Mouse (Mus musculus) natural killer cell, adult 2 months (primary cell): Measurements from ENCODE around the gene Ube2d1.

Experiments used
- DNase-seq, 2 experiments: peaks; one replicate each; pipeline ENCODE4 v3.0.0; 2022; ENCODE audit warnings: low spot score in 2 of 2

The Ube2d1 gene

GRCm38 (mm10) chr10:71285126-71285580, at the start of gene Ube2d1:
Ube2d1 (minus strand) TSS chr10:71285262.
- DNase-seq = peak; percentile 60 to 67

GRCm38 (mm10) chr10:71332859-71333258, 47.8 kb upstream of the Ube2d1 start:
- DNase-seq = no peak

DNA sequence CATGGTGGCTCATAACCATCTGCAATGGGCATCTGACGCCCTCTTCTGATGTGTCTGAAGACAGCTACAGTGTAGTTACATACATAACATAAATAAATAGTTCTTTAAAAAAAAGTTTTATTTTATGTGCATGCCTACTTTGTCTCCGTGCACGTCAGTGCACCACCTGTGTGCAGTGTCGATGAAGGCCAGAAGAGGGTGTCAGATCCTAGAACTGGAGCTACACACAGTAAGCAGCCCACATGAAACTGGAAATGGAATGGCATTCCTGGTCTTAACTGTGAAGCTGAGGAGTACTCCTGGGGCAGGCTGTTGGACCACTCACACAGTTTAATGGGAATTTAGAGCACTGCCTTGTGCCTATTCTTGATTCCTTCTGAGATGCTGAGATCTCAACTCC, 47.3 kb upstream of the Ube2d1 start:
- no peak for DNase-seq

DNA sequence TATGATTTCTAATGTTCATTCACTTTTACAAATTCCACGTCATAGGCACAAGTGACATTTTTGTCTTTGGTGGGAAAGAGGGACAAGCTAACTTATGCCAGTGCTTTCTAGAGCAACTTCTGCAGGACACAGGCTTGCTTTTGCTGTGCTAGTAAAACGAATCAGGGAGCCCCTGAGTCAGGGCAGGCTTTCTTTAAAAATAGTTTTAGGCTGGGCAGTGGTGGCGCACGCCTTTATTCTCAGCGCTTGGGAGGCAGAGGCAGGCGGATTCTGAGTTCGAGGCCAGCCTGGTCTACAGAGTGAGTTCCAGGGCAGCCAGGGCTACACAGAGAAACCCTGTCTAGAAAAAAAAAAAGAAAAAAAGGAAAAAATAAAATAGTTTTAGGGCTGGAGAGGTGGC, 46.8 kb upstream of the Ube2d1 start:
- no peak for DNase-seq

- DNase-seq = no peak
Observed at GRCm38 (mm10) chr10:71330070-71330469, 45.0 kb upstream of the Ube2d1 start.

DNA sequence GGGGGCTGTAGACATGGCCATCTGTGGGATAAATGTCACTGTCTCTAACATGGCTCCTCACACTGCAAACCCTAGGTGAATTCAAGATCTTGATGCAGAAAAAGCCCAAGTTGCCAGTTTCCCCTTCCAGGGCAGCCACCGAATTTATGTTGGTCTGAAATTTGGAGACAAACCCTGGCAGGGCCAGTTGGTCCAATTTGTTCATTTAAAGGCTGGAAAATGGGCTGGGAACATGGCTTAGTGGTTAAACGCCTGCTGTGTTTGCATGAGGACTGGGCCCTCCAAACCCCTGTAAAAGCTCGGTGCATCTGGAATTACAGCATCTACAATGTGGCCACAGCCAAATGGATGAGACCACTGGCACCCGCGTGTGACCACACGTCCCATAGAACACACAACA, 44.2 kb upstream of the Ube2d1 start:
- DNase-seq = no peak

- no peak for DNase-seq
Observed at GRCm38 (mm10) chr10:71328870-71329269, 43.8 kb upstream of the Ube2d1 start.

DNA sequence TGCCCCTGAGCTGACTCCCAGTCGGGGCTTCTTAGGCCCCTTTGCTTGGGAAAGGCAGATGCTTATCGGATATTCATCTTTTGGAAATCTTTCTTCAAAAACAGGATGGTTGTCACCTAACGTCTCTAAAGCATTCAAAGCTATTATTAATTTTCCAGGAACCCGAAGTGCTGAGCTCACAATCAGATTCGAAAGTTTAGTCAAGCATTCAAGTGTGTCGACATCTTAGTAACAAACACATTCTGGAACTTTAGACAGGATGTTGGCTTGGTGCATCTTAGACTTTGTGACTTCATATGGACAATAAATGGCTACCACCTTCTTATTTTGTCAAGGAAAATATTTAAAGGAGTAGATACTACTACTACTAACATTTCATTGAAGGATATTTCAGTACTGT, 43.3 kb upstream of the Ube2d1 start:
- no peak for DNase-seq

DNA sequence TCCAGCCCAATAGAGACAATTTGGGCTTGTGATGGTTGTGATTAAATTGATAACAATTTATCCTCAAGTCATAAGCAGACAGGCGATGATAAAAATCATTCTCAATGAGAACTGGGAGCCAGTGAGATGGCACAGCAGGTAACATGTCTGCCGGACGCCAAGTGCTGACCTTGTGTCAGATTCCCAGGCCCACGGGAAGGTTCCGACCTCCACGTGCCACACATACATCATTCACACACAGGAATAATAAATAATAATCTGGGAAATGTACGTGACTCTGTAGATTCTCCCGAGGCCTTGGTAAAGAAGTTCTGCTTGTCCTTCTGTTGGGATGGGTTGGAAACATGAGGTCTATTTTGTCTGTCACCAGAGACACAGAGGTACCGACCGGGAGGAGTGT, 42.3 kb upstream of the Ube2d1 start:
- no peak for DNase-seq

DNA sequence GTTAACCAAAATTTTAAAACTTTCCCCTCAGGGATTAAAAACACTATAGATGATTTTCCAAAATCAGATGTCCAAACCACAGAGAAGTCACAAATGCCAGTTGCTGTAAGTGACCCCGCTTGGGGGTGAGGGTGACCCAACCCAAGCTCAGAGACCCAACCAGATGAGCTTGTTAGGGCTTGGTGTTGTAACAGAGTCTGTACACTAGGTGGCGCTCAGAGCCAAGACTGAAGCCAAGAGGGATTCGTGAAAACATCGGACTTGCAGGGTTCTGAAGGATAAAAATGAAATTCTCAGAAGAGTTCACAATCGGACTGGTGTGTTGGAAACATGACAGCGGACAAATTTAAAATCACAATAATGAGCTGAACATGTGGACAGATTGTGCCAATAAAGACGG, 41.7 kb upstream of the Ube2d1 start:
- peak; percentile 54 to 63 for DNase-seq

GRCm38 (mm10) chr10:71326123-71326522, 41.1 kb upstream of the Ube2d1 start:
- DNase-seq = no peak

- no peak for DNase-seq
Observed at GRCm38 (mm10) chr10:71323669-71324068, 38.6 kb upstream of the Ube2d1 start.

GRCm38 (mm10) chr10:71316497-71316896, 31.4 kb upstream of the Ube2d1 start:
- no peak for DNase-seq

- DNase-seq = no peak
Observed at GRCm38 (mm10) chr10:71316056-71316455, 31.0 kb upstream of the Ube2d1 start.

DNA sequence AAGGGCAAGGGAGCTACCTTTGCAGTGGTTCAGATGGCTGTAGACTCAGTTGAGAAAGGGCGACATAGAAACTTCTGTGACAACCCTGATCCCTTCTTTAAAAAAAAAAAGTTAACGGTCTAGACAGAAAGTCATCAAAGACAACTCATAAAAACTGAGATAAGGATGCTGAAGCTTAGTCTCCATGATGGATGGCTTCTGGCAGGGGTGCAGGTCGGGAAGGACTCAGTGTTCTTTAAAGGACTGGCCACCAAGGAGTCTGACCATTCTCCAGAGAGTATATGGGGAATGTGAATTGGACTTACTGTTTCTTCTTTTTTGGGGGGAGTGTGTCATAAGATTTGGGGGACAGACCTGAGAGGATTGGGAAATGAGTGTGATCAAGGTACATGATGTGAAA, 29.5 kb upstream of the Ube2d1 start:
- DNase-seq = no peak

DNA sequence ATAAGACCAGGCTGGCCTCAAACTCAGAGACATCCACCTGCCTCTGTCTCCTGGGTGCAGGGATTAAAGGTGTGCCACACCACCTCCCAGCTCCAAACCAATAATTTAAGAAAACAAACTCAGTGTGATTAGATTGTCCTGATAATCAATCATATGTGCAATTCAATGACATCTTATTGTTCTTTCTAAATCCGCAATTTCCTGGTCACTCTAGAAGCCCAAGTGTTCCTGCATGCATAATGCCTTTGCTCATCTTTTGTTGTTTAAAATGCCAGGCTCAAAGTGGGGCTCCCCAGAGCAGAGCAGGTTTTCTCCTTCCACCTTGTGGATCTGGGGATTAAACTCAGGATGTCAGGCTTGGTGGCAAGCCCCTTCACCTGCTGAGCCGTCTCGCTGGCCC, 25.2 kb upstream of the Ube2d1 start:
- DNase-seq = no peak

- peak in 1 of 2 experiments; percentile 30 for DNase-seq
Observed at GRCm38 (mm10) chr10:71308199-71308598, 23.1 kb upstream of the Ube2d1 start.

DNA sequence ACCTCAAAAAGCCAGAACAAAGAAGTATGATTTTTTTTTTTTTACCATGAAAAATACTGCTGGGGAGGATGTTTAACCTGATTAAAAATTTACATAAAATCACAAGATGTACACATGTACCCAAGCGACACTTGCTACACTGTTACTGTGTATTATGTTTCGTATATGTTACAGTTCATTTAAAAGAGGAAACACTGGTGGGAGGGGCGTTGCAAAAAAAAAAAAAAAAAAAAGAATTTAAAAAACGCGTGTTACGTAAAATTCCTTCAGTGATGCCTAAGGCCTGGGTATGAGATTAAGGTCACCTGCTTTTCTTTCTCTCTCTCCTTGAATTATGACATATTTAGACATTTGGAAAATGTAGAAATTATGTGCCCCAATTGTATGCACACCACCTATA, 21.7 kb upstream of the Ube2d1 start:
- no peak for DNase-seq

GRCm38 (mm10) chr10:71306190-71306589, 21.1 kb upstream of the Ube2d1 start:
- peak; percentile 17 to 59 for DNase-seq

DNA sequence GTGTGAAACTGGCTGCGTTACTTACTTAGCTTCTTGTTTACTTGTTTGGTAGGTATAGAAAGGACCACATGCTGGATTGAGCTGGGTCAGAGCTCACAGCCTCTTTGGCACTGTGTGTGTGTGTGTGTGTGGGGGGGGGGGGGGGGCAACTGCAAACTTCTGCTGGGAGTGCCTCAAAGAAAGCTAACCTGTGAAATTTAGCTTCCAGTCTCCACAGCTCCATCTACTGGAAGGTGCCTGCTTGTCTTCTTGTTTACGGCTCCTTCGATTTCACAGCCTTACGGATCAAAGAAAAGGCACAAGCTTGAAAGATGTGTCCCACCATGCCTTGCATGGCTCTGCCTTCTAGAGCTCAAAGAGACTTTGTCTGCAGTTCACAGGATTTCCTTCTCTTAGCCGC, 17.4 kb upstream of the Ube2d1 start:
- DNase-seq = peak in 1 of 2 experiments; percentile 24

DNA sequence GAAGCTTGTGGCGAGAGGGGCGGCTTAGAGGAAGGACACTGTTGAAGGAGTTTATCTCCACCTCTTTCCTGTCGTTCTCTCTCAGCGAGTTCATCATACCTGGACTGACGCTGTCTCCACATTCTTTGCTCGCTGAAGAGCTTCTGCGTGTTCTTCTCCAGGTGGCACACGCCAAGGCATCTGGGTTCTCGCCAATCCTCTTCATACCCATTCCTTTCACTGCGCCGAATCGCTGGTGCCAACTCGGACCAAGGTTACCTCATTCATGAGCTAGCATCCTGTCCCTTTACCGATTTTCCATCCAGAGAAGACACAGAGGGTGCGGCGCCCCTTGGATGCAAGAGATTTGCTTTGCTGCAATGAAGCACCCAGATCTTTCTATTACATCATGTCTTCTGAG, 15.1 kb upstream of the Ube2d1 start:
- DNase-seq = no peak

GRCm38 (mm10) chr10:71293245-71293644, 8.2 kb upstream of the Ube2d1 start:
- no peak for DNase-seq

GRCm38 (mm10) chr10:71292254-71292653, 7.2 kb upstream of the Ube2d1 start:
- no peak for DNase-seq

DNA sequence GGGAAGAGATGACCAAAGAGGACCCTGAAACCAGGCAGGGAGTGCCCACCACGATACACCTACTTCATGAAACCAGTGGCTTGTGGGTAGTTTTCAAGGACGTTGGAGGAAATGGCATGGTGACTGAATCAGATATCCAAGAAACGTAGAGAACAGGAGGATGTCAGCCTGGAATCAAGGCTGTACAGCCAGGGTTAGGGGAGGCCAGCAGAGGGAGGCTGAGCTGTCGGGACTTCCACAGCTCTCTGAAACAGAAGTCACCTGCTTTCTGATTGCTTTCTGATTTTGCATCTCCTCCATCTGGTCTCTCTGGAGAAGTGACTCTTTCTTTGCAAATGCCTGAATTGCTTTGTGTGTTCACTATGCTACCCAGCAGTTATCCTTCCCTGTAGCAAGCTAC, 6.7 kb upstream of the Ube2d1 start:
- no peak for DNase-seq
